Mouse (Mus musculus) MEL (cell line): Measurements from ENCODE around the gene Dcpp1. TPM values are rescaled to one million over a fixed set of nuclear protein-coding genes. Genes with fewer than 3 reads are reported as not detected.

ENCODE experiments used
- DNase-seq: peaks from one replicate; pipeline ENCODE4 v3.0.0; 2011; ENCODE audit warnings: low read depth, low spot score
- H3K27ac ChIP-seq: 2 replicates; pipeline ENCODE4 v1.5.1; 2012; ENCODE audit warnings: low read depth, mild to moderate bottlenecking, control low read depth, low read length, moderate library complexity; ENCODE audit not compliant: control insufficient read depth
- H3K27me3 ChIP-seq, 2 experiments: fragments of 150-350 bp in 1 of 2; sonication (generic) in 1 of 2; 2 replicates each; pipeline ENCODE4 v1.6.1; 2012; ENCODE audit warnings: low read length in 2 of 2, mild to moderate bottlenecking in 2 of 2, improper control_type of control experiment in 1 of 2, moderate library complexity in 1 of 2; ENCODE audit not compliant: insufficient read depth in 2 of 2, control insufficient read depth in 1 of 2
- H3K36me3 ChIP-seq, 2 experiments: 2 replicates each; pipeline ENCODE4 v1.6.1; 2012 to 2014; ENCODE audit warnings: low read length in 2 of 2, improper control_type of control experiment in 1 of 2, inconsistent platforms in 1 of 2, mild to moderate bottlenecking in 1 of 2; ENCODE audit not compliant: insufficient read depth in 2 of 2, control insufficient read depth in 1 of 2
- H3K4me1 ChIP-seq, 2 experiments: fragments of 150-350 bp in 1 of 2; sonication (generic) in 1 of 2; 2 replicates each; pipeline ENCODE4 v1.6.1; 2012; ENCODE audit warnings: low read length in 2 of 2, improper control_type of control experiment in 1 of 2, mild to moderate bottlenecking in 1 of 2; ENCODE audit not compliant: insufficient read depth in 2 of 2, control insufficient read depth in 1 of 2
- H3K4me3 ChIP-seq, 2 experiments: fragments of 150-350 bp in 1 of 2; sonication (generic) in 1 of 2; 2 replicates each; pipeline ENCODE4 v1.5.1; 2012; ENCODE audit warnings: low read depth in 2 of 2, low read length in 2 of 2, mild to moderate bottlenecking in 2 of 2, moderate library complexity in 2 of 2, control low read depth in 1 of 2, improper control_type of control experiment in 1 of 2; ENCODE audit not compliant: control insufficient read depth in 1 of 2, insufficient read depth in 1 of 2
- H3K79me2 ChIP-seq: 2 replicates; pipeline ENCODE4 v1.6.1; 2012; ENCODE audit warnings: mild to moderate bottlenecking, low read length, moderate library complexity; ENCODE audit not compliant: control insufficient read depth, poor library complexity, insufficient read depth
- H3K9ac ChIP-seq: 2 replicates; pipeline ENCODE4 v1.6.1; 2012; ENCODE audit warnings: low read depth, mild to moderate bottlenecking, control low read depth, low read length, moderate library complexity; ENCODE audit not compliant: control insufficient read depth, poor library complexity, severe bottlenecking
- H3K9me3 ChIP-seq: fragments of 150-350 bp; sonication (generic); replicated peaks from 2 replicates; pipeline ENCODE4 v1.6.1; 2012; ENCODE audit warnings: mild to moderate bottlenecking, low read length, improper control_type of control experiment, moderate library complexity; ENCODE audit not compliant: insufficient read depth
- BHLHE40 ChIP-seq: IDR thresholded peaks from 2 replicates; pipeline ENCODE4 v1.6.1; 2012; ENCODE audit warnings: low read depth, mild to moderate bottlenecking, inconsistent platforms, low read length, improper control_type of control experiment, borderline replicate concordance
- CHD1 ChIP-seq: IDR thresholded peaks from 2 replicates; pipeline ENCODE4 v1.6.1; 2012; ENCODE audit warnings: low read depth, mild to moderate bottlenecking, inconsistent platforms, low read length, improper control_type of control experiment
- CHD2 ChIP-seq: IDR thresholded peaks from 2 replicates; pipeline ENCODE4 v1.6.1; 2011; ENCODE audit warnings: low read length, improper control_type of control experiment
- CTCF ChIP-seq, 3 experiments: IDR thresholded peaks in 2 of 3; conservative IDR thresholded peaks in 1 of 3; 2 replicates each; pipeline ENCODE4 v1.5.1; 2011 to 2012; ENCODE audit warnings: low read length in 3 of 3, low read depth in 2 of 3, mild to moderate bottlenecking in 2 of 3, improper control_type of control experiment in 1 of 3, inconsistent platforms in 1 of 3, mixed read lengths in 1 of 3, moderate library complexity in 1 of 3; ENCODE audit not compliant: control insufficient read depth in 1 of 3, insufficient read depth in 1 of 3, poor library complexity in 1 of 3, severe bottlenecking in 1 of 3
- E2F4 ChIP-seq: IDR thresholded peaks from 2 replicates; pipeline ENCODE4 v1.6.1; 2011; ENCODE audit warnings: low read depth, low read length, improper control_type of control experiment, borderline replicate concordance
- ELF1 ChIP-seq: IDR thresholded peaks from 2 replicates; pipeline ENCODE4 v1.6.1; 2014; ENCODE audit warnings: low read depth, mild to moderate bottlenecking, inconsistent platforms, low read length, improper control_type of control experiment, moderate library complexity
- EP300 ChIP-seq, 2 experiments: IDR thresholded peaks; 2 replicates each; pipeline ENCODE4 v1.6.1; 2011; ENCODE audit warnings: improper control_type of control experiment in 2 of 2, low read length in 2 of 2, low read depth in 1 of 2, mild to moderate bottlenecking in 1 of 2
- ETS1 ChIP-seq: IDR thresholded peaks from 2 replicates; pipeline ENCODE4 v1.6.1; 2012; ENCODE audit warnings: low read depth, mild to moderate bottlenecking, inconsistent platforms, low read length, improper control_type of control experiment, moderate library complexity
- GABPA ChIP-seq: IDR thresholded peaks from 2 replicates; pipeline ENCODE4 v1.6.1; 2012; ENCODE audit warnings: low read depth, mild to moderate bottlenecking, inconsistent platforms, low read length, improper control_type of control experiment, moderate library complexity
- HCFC1 ChIP-seq: IDR thresholded peaks from 2 replicates; pipeline ENCODE4 v1.6.1; 2012; ENCODE audit warnings: low read depth, mild to moderate bottlenecking, inconsistent platforms, low read length, improper control_type of control experiment, moderate library complexity
- JUND ChIP-seq: IDR thresholded peaks from 2 replicates; pipeline ENCODE4 v1.6.1; 2011; ENCODE audit warnings: low read depth, mild to moderate bottlenecking, improper control_type of control experiment, low read length
- MAFK ChIP-seq: IDR thresholded peaks from 2 replicates; pipeline ENCODE4 v1.6.1; 2011; ENCODE audit warnings: low read depth, mild to moderate bottlenecking, low read length, improper control_type of control experiment, borderline replicate concordance
- MAX ChIP-seq: IDR thresholded peaks from 2 replicates; pipeline ENCODE4 v1.6.1; 2011; ENCODE audit warnings: low read length, improper control_type of control experiment
- MAZ ChIP-seq: IDR thresholded peaks from 2 replicates; pipeline ENCODE4 v1.6.1; 2012; ENCODE audit warnings: low read depth, mild to moderate bottlenecking, inconsistent platforms, low read length, improper control_type of control experiment
- MXI1 ChIP-seq: IDR thresholded peaks from 2 replicates; pipeline ENCODE4 v1.6.1; 2011; ENCODE audit warnings: mild to moderate bottlenecking, low read depth, low read length, improper control_type of control experiment
- MYB ChIP-seq: IDR thresholded peaks from 2 replicates; pipeline ENCODE4 v1.6.1; 2011; ENCODE audit warnings: mild to moderate bottlenecking, low read depth, low read length, improper control_type of control experiment
- MYC ChIP-seq: IDR thresholded peaks from 2 replicates; pipeline ENCODE4 v1.6.1; 2011; ENCODE audit warnings: low read depth, mild to moderate bottlenecking, low read length, improper control_type of control experiment, moderate library complexity
- NRF1 ChIP-seq: IDR thresholded peaks from 2 replicates; pipeline ENCODE4 v1.6.1; 2014; ENCODE audit warnings: low read depth, mild to moderate bottlenecking, inconsistent platforms, low read length, improper control_type of control experiment, moderate library complexity; ENCODE audit not compliant: poor library complexity, insufficient read depth, severe bottlenecking
- POLR2A ChIP-seq, 2 experiments: IDR thresholded peaks; 2 replicates each; pipeline ENCODE4 v1.6.1; 2011 to 2012; ENCODE audit warnings: low read length in 2 of 2, mild to moderate bottlenecking in 2 of 2, control low read depth in 1 of 2, improper control_type of control experiment in 1 of 2, low read depth in 1 of 2, moderate library complexity in 1 of 2; ENCODE audit not compliant: control insufficient read depth in 1 of 2, insufficient read depth in 1 of 2, poor library complexity in 1 of 2
- RAD21 ChIP-seq: IDR thresholded peaks from 2 replicates; pipeline ENCODE4 v1.6.1; 2011; ENCODE audit warnings: mild to moderate bottlenecking, low read depth, low read length, improper control_type of control experiment
- SMC3 ChIP-seq: IDR thresholded peaks from 2 replicates; pipeline ENCODE4 v1.6.1; 2011; ENCODE audit warnings: low read depth, low read length, improper control_type of control experiment
- TAL1 ChIP-seq: IDR thresholded peaks from 2 replicates; pipeline ENCODE4 v1.6.1; 2012; ENCODE audit warnings: mild to moderate bottlenecking, inconsistent platforms, low read length, moderate library complexity, mixed read lengths
- TBP ChIP-seq: IDR thresholded peaks from 2 replicates; pipeline ENCODE4 v1.8.0; 2011; ENCODE audit warnings: low read depth, low read length, improper control_type of control experiment
- TCF12 ChIP-seq: IDR thresholded peaks from 2 replicates; pipeline ENCODE4 v1.6.1; 2014; ENCODE audit warnings: low read depth, mild to moderate bottlenecking, inconsistent platforms, low read length, improper control_type of control experiment, moderate library complexity
- UBTF ChIP-seq: IDR thresholded peaks from 2 replicates; pipeline ENCODE4 v1.6.1; 2012; ENCODE audit warnings: low read depth, mild to moderate bottlenecking, inconsistent platforms, low read length, improper control_type of control experiment, moderate library complexity, borderline replicate concordance; ENCODE audit not compliant: insufficient read depth
- USF2 ChIP-seq, 2 experiments: IDR thresholded peaks; 2 replicates each; pipeline ENCODE4 v1.6.1; 2011 to 2012; ENCODE audit warnings: improper control_type of control experiment in 2 of 2, low read length in 2 of 2, borderline replicate concordance in 1 of 2, inconsistent platforms in 1 of 2, low read depth in 1 of 2, mild to moderate bottlenecking in 1 of 2; ENCODE audit not compliant: insufficient read depth in 1 of 2
- ZKSCAN1 ChIP-seq: IDR thresholded peaks from 2 replicates; pipeline ENCODE4 v1.6.1; 2012; ENCODE audit warnings: low read depth, mild to moderate bottlenecking, inconsistent platforms, low read length, improper control_type of control experiment, moderate library complexity
- ZMIZ1 ChIP-seq: IDR thresholded peaks from 2 replicates; pipeline ENCODE4 v1.6.1; 2012; ENCODE audit warnings: low read depth, mild to moderate bottlenecking, inconsistent platforms, low read length, improper control_type of control experiment, moderate library complexity
- polyA plus RNA-seq, 2 experiments: library from polyadenylated mRNA; stranded (reverse) in 1 of 2; unstranded in 1 of 2; fragments of >175 nt in 1 of 2; fragments of >200 nt in 1 of 2; gene quantifications; 2 replicates each; pipeline versions ENCODE4 v1.2.1 to v1.2.4; 2012; ENCODE audit warnings: low replicate concordance in 2 of 2, low read depth in 1 of 2; ENCODE audit not compliant: insufficient read length in 2 of 2, insufficient read depth in 1 of 2, missing spikeins in 1 of 2
- total RNA-seq: library from RNA; depleted of rRNA; stranded (reverse); fragments of 300-350 nt; gene quantifications from 2 replicates; pipeline ENCODE4 v1.2.3, GENCODE M21; 2012

The Dcpp1 gene
- total and polyA plus RNA-seq, 3 experiments = not detected

GRCm38 (mm10) chr17:23924531-23925007 is 43.9 kb downstream of the Dcpp1 start (continued):
- TF ChIP-seq SMC3 = no peak
- TF ChIP-seq MAFK = no peak

GRCm38 (mm10) chr17:23925090-23925493 is 44.4 kb downstream of the Dcpp1 start:
- H3K9ac ChIP-seq = peak overlapping the region; percentile 74

GRCm38 (mm10) chr17:23931157-23931556 is 50.5 kb downstream of the Dcpp1 start:
- H3K4me3 ChIP-seq = no peak overlapping the region
- peaks cover 0 to 6% of the 10 kb centered on the region in 2 experiments; a peak in 2 of 4 replicates for H3K27me3 ChIP-seq
- DNase-seq = no peak
- no peaks in the 10 kb centered on the region for H3K9me3 ChIP-seq
- H3K9ac ChIP-seq = no peak overlapping the region
- TF ChIP-seq MYB = no peak
- TF ChIP-seq TCF12 = no peak
- no peak for TF ChIP-seq HCFC1
- no peak for TF ChIP-seq CHD2
- TF ChIP-seq CTCF (IDR thresholded peaks at IDR 0.05 in 2 of 3, conservative IDR thresholded peaks at IDR 0.05 in 1 of 3; ENCODE audit: control insufficient read depth in 1 of 3, insufficient read depth in 1 of 3, low read depth in 2 of 3, low read length in 3 of 3, poor library complexity in 1 of 3, severe bottlenecking in 1 of 3) = no peak
- no peak for TF ChIP-seq UBTF
- TF ChIP-seq E2F4 = no peak
- TF ChIP-seq USF2 (IDR thresholded peaks at IDR 0.05; ENCODE audit: borderline replicate concordance in 1 of 2, insufficient read depth in 1 of 2, low read depth in 1 of 2, low read length in 2 of 2) = no peak
- no peak for TF ChIP-seq ZMIZ1
- no peak for TF ChIP-seq SMC3
- TF ChIP-seq ZKSCAN1 = no peak
- no peak for TF ChIP-seq ELF1
- no peak for TF ChIP-seq POLR2A (IDR thresholded peaks at IDR 0.05; ENCODE audit: control insufficient read depth in 1 of 2, insufficient read depth in 1 of 2, low read depth in 1 of 2, low read length in 2 of 2, poor library complexity in 1 of 2)
- no peak for TF ChIP-seq TBP
- no peak for TF ChIP-seq MXI1
- TF ChIP-seq, all 39 proteins: peak for 0
- Histone ChIP-seq H3K4me1 (no peaks in the 10 kb centered on the region), H3K79me2 (no peaks in the 10 kb centered on the region), H3K27ac (no peak overlapping the region), H3K36me3 (no peaks in the 10 kb centered on the region)

More at GRCm38 (mm10) chr17:23925090-23925493, 44.4 kb downstream of the Dcpp1 start:
- peak; percentile 83 for DNase-seq
- no peak for TF ChIP-seq BHLHE40
- TF ChIP-seq MXI1 = peak; percentile 24; the same call in 1 of the 2 replicates
- peak in 1 of 2 experiments; percentile 34; a peak in 2 of 4 replicates for TF ChIP-seq POLR2A (IDR thresholded peaks at IDR 0.05; ENCODE audit: control insufficient read depth in 1 of 2, insufficient read depth in 1 of 2, low read depth in 1 of 2, low read length in 2 of 2, poor library complexity in 1 of 2)
- peak; percentile 14 for TF ChIP-seq MAZ
- no peak for TF ChIP-seq EP300 (IDR thresholded peaks at IDR 0.05; ENCODE audit: low read depth in 1 of 2, low read length in 2 of 2)
- no peak for TF ChIP-seq TBP
- no peak for TF ChIP-seq GABPA
- TF ChIP-seq CHD1 = no peak
- no peak for TF ChIP-seq JUND
- no peak for TF ChIP-seq RAD21
- no peak for TF ChIP-seq MAX
- no peak for TF ChIP-seq NRF1
- 0 out of 2 replicates have a peak, but pooled peaks have one; percentile 2 for TF ChIP-seq TCF12
- no peak for TF ChIP-seq ETS1
- no peak for TF ChIP-seq CTCF (IDR thresholded peaks at IDR 0.05 in 2 of 3, conservative IDR thresholded peaks at IDR 0.05 in 1 of 3; ENCODE audit: control insufficient read depth in 1 of 3, insufficient read depth in 1 of 3, low read depth in 2 of 3, low read length in 3 of 3, poor library complexity in 1 of 3, severe bottlenecking in 1 of 3)
- no peak for TF ChIP-seq TAL1
- 0 out of 2 replicates have a peak, but pooled peaks have one; percentile 3 for TF ChIP-seq MYC
- Histone ChIP-seq H3K27me3 (peaks cover 0 to 4% of the 10 kb centered on the region in 2 experiments; a peak in 2 of 4 replicates), H3K79me2 (no peaks in the 10 kb centered on the region; the same call in 1 of the 2 replicates), H3K9me3 (no peaks in the 10 kb centered on the region), H3K27ac (peak overlapping the region; percentile 72), H3K36me3 (peaks cover 0 to 2% of the 10 kb centered on the region in 2 experiments; a peak in 1 of 4 replicates), H3K4me1 (peaks cover 2 to 6% of the 10 kb centered on the region in 2 experiments), H3K4me3 (peak overlapping the region; percentile 70 to 97)
